Mouse (Mus musculus): ENCODE measurements around the gene Stat5b. TPM values are rescaled to one million over a fixed set of nuclear protein-coding genes. Genes with fewer than 3 reads are reported as not detected.

The Stat5b gene
- polyA plus RNA-seq, 1 experiment from 2014 or later: 25.3 TPM

DNA sequence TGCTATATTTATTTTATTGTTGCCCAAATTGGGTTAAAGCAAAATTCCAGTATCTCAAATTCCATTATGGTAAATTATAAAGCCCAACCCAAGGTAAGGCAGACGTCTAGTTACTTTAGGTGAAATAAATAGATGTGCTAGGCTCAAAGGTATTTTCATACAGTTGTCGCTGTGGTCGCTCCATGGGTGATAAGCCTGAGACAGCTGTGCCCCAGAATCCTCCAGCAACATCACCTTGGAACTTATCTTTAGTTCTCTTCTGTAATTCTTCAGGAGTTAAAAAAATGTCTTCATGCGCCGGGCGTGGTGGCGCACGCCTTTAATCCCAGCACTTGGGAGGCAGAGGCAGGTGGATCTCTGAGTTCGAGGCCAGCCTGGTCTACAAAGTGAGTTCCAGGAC lies 11.6 kb downstream of the Stat5b start:
- H3K4me2 ChIP-seq: no peak overlapping the region
- H3K9ac ChIP-seq: no peak overlapping the region
- H3K36me3 ChIP-seq: no peaks in the 10 kb centered on the region
- no peak overlapping the region for H3K27ac ChIP-seq
- H3K4me3 ChIP-seq: no peak overlapping the region
- H3K27me3 ChIP-seq: no peaks in the 10 kb centered on the region
- ATAC-seq (replicated peaks; ENCODE audit: insufficient number of reproducible peaks, insufficient read depth, low FRiP score, low read depth): no peak
- H3K4me1 ChIP-seq (replicated peaks): peaks cover 13% of the 10 kb centered on the region
- H3K9me3 ChIP-seq (replicated peaks): 0 out of 2 replicates have a peak, but pooled peaks cover 3% of the 10 kb centered on the region
- 87% methylated on average over 9 of the region's 9 CpGs for WGBS

DNA sequence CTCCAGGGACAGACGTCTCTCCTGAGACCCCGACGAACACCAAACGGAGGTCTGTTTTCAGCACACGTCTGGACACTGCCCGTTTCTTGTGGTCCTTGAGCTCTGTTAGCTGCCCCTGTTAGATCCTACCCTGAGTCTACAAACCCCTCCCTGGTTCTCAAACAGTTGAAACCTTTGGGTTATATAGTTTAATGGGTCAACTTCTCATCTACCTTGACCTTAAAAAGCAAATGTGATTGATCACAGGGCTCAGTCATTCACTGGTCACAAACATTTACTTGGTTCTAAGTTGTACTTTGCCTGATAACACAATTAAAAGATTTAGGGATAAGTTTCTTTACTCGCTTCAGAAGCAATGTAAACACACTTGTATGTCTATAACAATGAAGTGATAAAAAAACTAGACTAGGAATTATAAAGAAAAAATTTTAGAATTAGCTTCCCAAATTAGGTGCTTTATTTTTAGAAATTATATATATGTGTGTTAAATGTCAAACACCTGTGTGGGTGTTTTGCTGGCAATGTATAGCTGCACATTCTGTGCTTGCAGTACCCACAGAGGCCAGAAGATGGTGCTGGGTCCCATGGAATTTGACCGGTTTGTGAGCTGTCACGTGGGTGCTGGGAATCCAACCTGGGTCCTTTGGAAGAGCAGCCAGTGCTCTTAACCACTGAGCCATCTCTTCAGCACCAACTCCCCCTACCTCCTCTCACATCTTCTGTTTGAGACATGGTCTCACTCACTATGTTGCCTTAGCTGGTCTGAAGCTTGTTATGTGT lies 13.4 kb downstream of the Stat5b start:
- Histone ChIP-seq H3K9ac (no peak overlapping the region), H3K27ac (no peak overlapping the region), H3K9me3 (replicated peaks) (0 out of 2 replicates have a peak, but pooled peaks cover 3% of the 10 kb centered on the region), H3K27me3 (no peaks in the 10 kb centered on the region), H3K4me3 (no peak overlapping the region), H3K4me1 (replicated peaks) (peaks cover 18% of the 10 kb centered on the region), H3K4me2 (no peak overlapping the region), H3K36me3 (no peaks in the 10 kb centered on the region)
- ATAC-seq (replicated peaks; ENCODE audit: insufficient number of reproducible peaks, insufficient read depth, low FRiP score, low read depth): no peak
- WGBS: 81% methylated on average over 9 of the region's 9 CpGs

- no peaks in the 10 kb centered on the region for H3K27me3 ChIP-seq
- H3K9me3 ChIP-seq (replicated peaks): 0 out of 2 replicates have a peak, but pooled peaks cover 3% of the 10 kb centered on the region
- ATAC-seq (replicated peaks; ENCODE audit: insufficient number of reproducible peaks, insufficient read depth, low FRiP score, low read depth): no peak
- no peak overlapping the region for H3K9ac ChIP-seq
- WGBS: 65% methylated on average over 7 of the region's 7 CpGs
- no peaks in the 10 kb centered on the region for H3K36me3 ChIP-seq
- no peak overlapping the region for H3K4me3 ChIP-seq
- no peak overlapping the region for H3K4me2 ChIP-seq
- H3K27ac ChIP-seq: no peak overlapping the region
- peaks cover 30% of the 10 kb centered on the region for H3K4me1 ChIP-seq (replicated peaks)
Measured at GRCm38 (mm10) chr11:100833466-100833865, 17.1 kb downstream of the Stat5b start.

- WGBS: 64% methylated on average over 10 of the region's 10 CpGs
- no peak overlapping the region for H3K4me3 ChIP-seq
- no peak overlapping the region for H3K9ac ChIP-seq
Measured at GRCm38 (mm10) chr11:100831396-100831795, 19.1 kb downstream of the Stat5b start.

GRCm38 (mm10) chr11:100829691-100830090 lies 20.8 kb downstream of the Stat5b start:
- WGBS: 77% methylated on average over 12 of the region's 12 CpGs
- no peaks in the 10 kb centered on the region for H3K27me3 ChIP-seq
- H3K4me1 ChIP-seq (replicated peaks): peaks cover 56% of the 10 kb centered on the region
- no peaks in the 10 kb centered on the region for H3K36me3 ChIP-seq
- H3K27ac ChIP-seq: no peak overlapping the region
- H3K4me3 ChIP-seq: no peak overlapping the region
- ATAC-seq (replicated peaks; ENCODE audit: insufficient number of reproducible peaks, insufficient read depth, low FRiP score, low read depth): no peak
- H3K4me2 ChIP-seq: no peak overlapping the region
- H3K9me3 ChIP-seq (replicated peaks): no peaks in the 10 kb centered on the region
- no peak overlapping the region for H3K9ac ChIP-seq

More at GRCm38 (mm10) chr11:100831396-100831795, 19.1 kb downstream of the Stat5b start:
- H3K4me1 ChIP-seq (replicated peaks): peaks cover 42% of the 10 kb centered on the region
- no peak for ATAC-seq (replicated peaks; ENCODE audit: insufficient number of reproducible peaks, insufficient read depth, low FRiP score, low read depth)
- H3K36me3 ChIP-seq: no peaks in the 10 kb centered on the region
- no peaks in the 10 kb centered on the region for H3K9me3 ChIP-seq (replicated peaks)
- no peak overlapping the region; the same call in 1 of the 2 replicates for H3K27ac ChIP-seq
- no peak overlapping the region for H3K4me2 ChIP-seq
- H3K27me3 ChIP-seq: no peaks in the 10 kb centered on the region

GRCm38 (mm10) chr11:100828676-100829151 lies 21.8 kb downstream of the Stat5b start:
- Histone ChIP-seq H3K9ac (no peak overlapping the region), H3K27me3 (no peaks in the 10 kb centered on the region), H3K4me1 (replicated peaks) (peaks cover 66% of the 10 kb centered on the region), H3K4me3 (no peak overlapping the region), H3K27ac (peak overlapping the region; percentile 71), H3K4me2 (peak overlapping the region; percentile 13; the same call in 1 of the 2 replicates), H3K36me3 (no peaks in the 10 kb centered on the region), H3K9me3 (replicated peaks) (no peaks in the 10 kb centered on the region)
- no peak for ATAC-seq (replicated peaks; ENCODE audit: insufficient number of reproducible peaks, insufficient read depth, low FRiP score, low read depth)
- 30% methylated on average over 10 of the region's 10 CpGs for WGBS

- Histone ChIP-seq H3K4me2 (no peak overlapping the region), H3K27me3 (no peaks in the 10 kb centered on the region), H3K9me3 (replicated peaks) (no peaks in the 10 kb centered on the region), H3K9ac (no peak overlapping the region), H3K4me3 (no peak overlapping the region), H3K4me1 (replicated peaks) (peaks cover 70% of the 10 kb centered on the region), H3K36me3 (no peaks in the 10 kb centered on the region), H3K27ac (no peak overlapping the region)
- WGBS: 76% methylated on average over 13 of the region's 13 CpGs
- no peak for ATAC-seq (replicated peaks; ENCODE audit: insufficient number of reproducible peaks, insufficient read depth, low FRiP score, low read depth)
Measured at GRCm38 (mm10) chr11:100826161-100826866, 24.2 kb downstream of the Stat5b start.

DNA sequence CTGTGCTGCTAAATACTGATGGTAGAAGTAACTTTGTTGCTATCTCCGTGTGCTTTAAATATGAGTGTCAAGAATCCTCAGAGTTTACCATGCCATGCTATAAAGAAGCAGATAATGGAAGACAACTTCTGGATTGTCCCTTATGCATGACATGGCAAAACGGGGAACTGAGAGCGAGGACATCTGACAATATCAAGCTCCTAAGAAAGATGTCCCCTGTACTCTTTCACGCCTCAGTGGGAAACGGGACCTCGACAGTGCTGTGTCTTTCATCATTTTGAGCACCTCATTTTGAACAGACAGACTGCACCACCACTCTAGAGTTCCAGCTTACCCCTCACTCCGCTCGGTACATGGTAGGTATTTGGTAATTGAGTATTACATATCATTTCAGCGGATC lies 25.1 kb downstream of the Stat5b start:
- ATAC-seq (replicated peaks; ENCODE audit: insufficient number of reproducible peaks, insufficient read depth, low FRiP score, low read depth): no peak
- peaks cover 68% of the 10 kb centered on the region for H3K4me1 ChIP-seq (replicated peaks)
- H3K9ac ChIP-seq: no peak overlapping the region
- peak overlapping the region; percentile 9; the same call in 1 of the 2 replicates for H3K27ac ChIP-seq
- H3K27me3 ChIP-seq: no peaks in the 10 kb centered on the region
- H3K4me3 ChIP-seq: no peak overlapping the region
- no peaks in the 10 kb centered on the region for H3K9me3 ChIP-seq (replicated peaks)
- WGBS: 72% methylated on average over 9 of the region's 9 CpGs
- no peaks in the 10 kb centered on the region for H3K36me3 ChIP-seq
- no peak overlapping the region for H3K4me2 ChIP-seq

- no peak for ATAC-seq (replicated peaks; ENCODE audit: insufficient number of reproducible peaks, insufficient read depth, low FRiP score, low read depth)
- Histone ChIP-seq H3K27ac (peak overlapping the region; percentile 56), H3K9ac (no peak overlapping the region), H3K36me3 (no peaks in the 10 kb centered on the region), H3K4me3 (no peak overlapping the region), H3K27me3 (no peaks in the 10 kb centered on the region), H3K4me1 (replicated peaks) (peaks cover 71% of the 10 kb centered on the region), H3K9me3 (replicated peaks) (no peaks in the 10 kb centered on the region), H3K4me2 (no peak overlapping the region)
- WGBS: 70% methylated on average over 7 of the region's 7 CpGs
Measured at GRCm38 (mm10) chr11:100824496-100824895, 26.0 kb downstream of the Stat5b start.

DNA sequence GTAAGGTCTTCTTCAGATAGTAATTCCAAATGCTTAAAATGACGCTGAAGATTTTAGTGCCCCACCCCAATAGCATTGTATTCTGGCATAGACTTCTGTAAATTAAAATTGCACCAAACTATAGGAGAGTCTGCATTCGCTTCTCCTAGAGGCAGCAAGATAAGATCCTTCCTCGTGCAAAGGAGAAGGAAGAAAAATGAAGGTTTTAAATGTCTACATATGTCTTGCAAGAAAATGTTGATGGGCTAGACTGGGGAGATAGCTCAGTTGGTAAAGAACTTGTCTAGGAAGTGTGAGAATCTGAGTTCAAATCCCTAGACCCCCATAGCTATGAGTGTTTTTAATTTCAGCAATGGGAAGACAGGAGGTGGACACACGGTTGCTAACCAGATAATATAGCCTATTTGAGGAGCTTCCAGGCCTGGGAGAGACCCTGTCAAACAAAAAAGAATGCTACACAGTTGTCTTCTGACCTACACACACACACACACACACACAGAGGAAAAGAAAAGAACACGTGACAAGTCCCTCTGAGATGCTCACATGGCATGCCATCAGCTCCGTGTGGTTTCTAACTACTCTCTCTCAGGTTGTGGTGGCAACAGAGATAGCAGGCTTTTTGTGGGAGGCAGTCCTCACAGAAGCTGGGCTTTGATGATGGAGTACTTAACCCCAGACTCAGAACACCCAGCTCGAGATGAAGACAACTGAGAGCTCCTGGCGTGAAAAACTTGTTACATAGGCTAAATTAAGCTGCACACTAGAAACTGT lies 26.8 kb downstream of the Stat5b start:
- Histone ChIP-seq H3K27me3 (no peaks in the 10 kb centered on the region), H3K4me1 (replicated peaks) (peaks cover 70% of the 10 kb centered on the region), H3K9me3 (replicated peaks) (no peaks in the 10 kb centered on the region), H3K4me3 (no peak overlapping the region), H3K9ac (no peak overlapping the region), H3K4me2 (no peak overlapping the region), H3K27ac (peak overlapping the region; percentile 56), H3K36me3 (no peaks in the 10 kb centered on the region)
- WGBS: 47% methylated on average over 8 of the region's 8 CpGs
- ATAC-seq (replicated peaks; ENCODE audit: insufficient number of reproducible peaks, insufficient read depth, low FRiP score, low read depth): no peak; the same call in 1 of the 2 replicates

DNA sequence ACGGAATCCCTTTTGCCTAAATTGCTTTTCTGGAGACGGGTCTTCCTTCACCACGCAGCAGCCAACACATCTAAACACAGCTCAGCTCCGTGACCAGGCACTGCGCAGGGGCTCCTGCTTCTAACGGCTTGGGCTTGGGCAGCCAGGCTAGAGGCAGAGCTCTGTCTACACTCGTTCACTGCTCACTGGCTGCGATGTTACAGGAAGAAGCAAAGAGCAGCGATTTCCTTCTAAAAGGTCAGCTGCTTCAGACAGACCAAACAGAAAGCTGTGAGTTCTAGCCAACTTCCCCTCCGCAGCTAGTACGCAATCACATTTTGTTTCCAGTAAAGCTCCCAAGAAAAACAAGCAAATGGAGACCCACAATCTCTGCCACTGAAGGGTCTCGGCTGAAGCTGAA lies 28.2 kb downstream of the Stat5b start:
- peak overlapping the region; percentile 19; the same call in 1 of the 2 replicates for H3K4me3 ChIP-seq
- peak; percentile 47 for ATAC-seq (replicated peaks; ENCODE audit: insufficient number of reproducible peaks, insufficient read depth, low FRiP score, low read depth)
- H3K36me3 ChIP-seq: no peaks in the 10 kb centered on the region
- H3K27ac ChIP-seq: peak overlapping the region; percentile 70
- H3K9me3 ChIP-seq (replicated peaks): no peaks in the 10 kb centered on the region
- peak overlapping the region; percentile 47 for H3K4me2 ChIP-seq
- no peaks in the 10 kb centered on the region for H3K27me3 ChIP-seq
- 48% methylated on average over 12 of the region's 12 CpGs for WGBS
- H3K9ac ChIP-seq: no peak overlapping the region
- peaks cover 67% of the 10 kb centered on the region for H3K4me1 ChIP-seq (replicated peaks)
